Mouse (Mus musculus) forebrain, embryonic 15.5 days (tissue): ENCODE data around the gene Dars. TPM values are rescaled to one million over a fixed set of nuclear protein-coding genes. Genes with fewer than 3 reads are reported as not detected.

Source experiments
- ATAC-seq: fragments of 200-750 bp; cut with Nextera tagmentation; replicated peaks from 2 replicates; pipeline ENCODE4 v1.8.0; 2017; ENCODE audit warnings: mild to moderate bottlenecking, moderate TSS enrichment, moderate library complexity
- H3K27ac ChIP-seq: fragments of 300-500 bp; sonication (generic); replicated peaks from 2 replicates; pipeline ENCODE4 v1.5.1; 2015; ENCODE audit warnings: mild to moderate bottlenecking, inconsistent platforms
- H3K27me3 ChIP-seq: fragments of 300-500 bp; sonication (generic); 2 replicates; pipeline ENCODE4 v1.6.1; 2015; ENCODE audit warnings: inconsistent platforms
- H3K36me3 ChIP-seq: fragments of 300-500 bp; sonication (generic); 2 replicates; pipeline ENCODE4 v1.6.1; 2015; ENCODE audit warnings: mild to moderate bottlenecking, inconsistent platforms
- H3K4me1 ChIP-seq: fragments of 300-500 bp; sonication (generic); 2 replicates; pipeline ENCODE4 v1.6.1; 2015; ENCODE audit warnings: inconsistent platforms
- H3K4me2 ChIP-seq: fragments of 300-500 bp; sonication (generic); replicated peaks from 2 replicates; pipeline ENCODE4 v1.6.1; 2015; ENCODE audit warnings: mild to moderate bottlenecking, inconsistent platforms
- H3K4me3 ChIP-seq: fragments of 300-500 bp; sonication (generic); 2 replicates; pipeline ENCODE4 v1.5.1; 2015; ENCODE audit warnings: mild to moderate bottlenecking, inconsistent platforms
- H3K9ac ChIP-seq: fragments of 300-500 bp; sonication (generic); replicated peaks from 2 replicates; pipeline ENCODE4 v1.6.1; 2015; ENCODE audit warnings: mild to moderate bottlenecking, inconsistent platforms
- H3K9me3 ChIP-seq: fragments of 300-500 bp; sonication (generic); 2 replicates; pipeline ENCODE4 v1.6.1; 2016; ENCODE audit warnings: inconsistent platforms
- WGBS: fragments of 180-500 bp; shearing (Covaris S2); methylation state at CpG from one replicate; pipeline ENCODE4 v1.1.7; 2015; ENCODE audit warnings: mixed read lengths; 5-methylcytosine and 5-hydroxymethylcytosine counted together
- polyA plus RNA-seq: library from polyadenylated mRNA; unstranded; fragments of >200 nt; fragmentation: Nextera tagmentation; extraction: Ambion mirVana; gene quantifications from 2 replicates; pipeline ENCODE4 v1.2.1, GENCODE M21; 2015

Dars gene
- polyA plus RNA-seq, 1 experiment from 2014 or later: 141 TPM

- no peaks in the 10 kb centered on the region for H3K9me3 ChIP-seq
- H3K4me2 ChIP-seq: no peak overlapping the region
- H3K9ac ChIP-seq: no peak overlapping the region
- H3K27ac ChIP-seq: no peak overlapping the region
- no peak overlapping the region for H3K4me3 ChIP-seq
- peaks cover 6% of the 10 kb centered on the region for H3K4me1 ChIP-seq
- no peaks in the 10 kb centered on the region for H3K27me3 ChIP-seq
- 0 out of 2 replicates have a peak, but pooled peaks cover 8% of the 10 kb centered on the region for H3K36me3 ChIP-seq
- no peak for ATAC-seq
- WGBS: 96% methylated on average over 5 of the region's 5 CpGs
Measured at GRCm38 (mm10) chr1:128411141-128411540, 6.0 kb downstream of the Dars start.

GRCm38 (mm10) chr1:128406846-128407245 is 10.3 kb downstream of the Dars start:
- no peak for ATAC-seq

GRCm38 (mm10) chr1:128405675-128406074 is 11.5 kb downstream of the Dars start:
- Histone ChIP-seq H3K4me2 (no peak overlapping the region), H3K4me3 (no peak overlapping the region), H3K27me3 (no peaks in the 10 kb centered on the region), H3K27ac (peak overlapping the region; percentile 65), H3K9me3 (no peaks in the 10 kb centered on the region), H3K4me1 (peaks cover 29% of the 10 kb centered on the region), H3K9ac (no peak overlapping the region), H3K36me3 (no peaks in the 10 kb centered on the region)
- ATAC-seq: peak; percentile 40
- 12% methylated on average over 1 of the region's 1 CpGs for WGBS

More at GRCm38 (mm10) chr1:128406846-128407245, 10.3 kb downstream of the Dars start:
- 7% methylated on average over 1 of the region's 1 CpGs for WGBS
- no peak overlapping the region for H3K4me3 ChIP-seq
- H3K9ac ChIP-seq: no peak overlapping the region
- no peaks in the 10 kb centered on the region for H3K36me3 ChIP-seq
- no peaks in the 10 kb centered on the region for H3K27me3 ChIP-seq
- no peak overlapping the region for H3K27ac ChIP-seq
- peaks cover 23% of the 10 kb centered on the region for H3K4me1 ChIP-seq
- no peaks in the 10 kb centered on the region for H3K9me3 ChIP-seq
- H3K4me2 ChIP-seq: no peak overlapping the region

GRCm38 (mm10) chr1:128405041-128405481 is 12.1 kb downstream of the Dars start:
- no peak overlapping the region for H3K4me2 ChIP-seq
- H3K27me3 ChIP-seq: no peaks in the 10 kb centered on the region
- H3K9me3 ChIP-seq: no peaks in the 10 kb centered on the region
- ATAC-seq: peak; percentile 95
- H3K36me3 ChIP-seq: no peaks in the 10 kb centered on the region
- peak overlapping the region; percentile 65 for H3K27ac ChIP-seq
- H3K4me3 ChIP-seq: no peak overlapping the region
- WGBS: 1% methylated on average over 2 of the region's 2 CpGs
- peaks cover 36% of the 10 kb centered on the region for H3K4me1 ChIP-seq
- H3K9ac ChIP-seq: no peak overlapping the region; the same call in 1 of the 2 replicates

GRCm38 (mm10) chr1:128400926-128401325 is 16.2 kb downstream of the Dars start:
- no peak overlapping the region for H3K9ac ChIP-seq
- whole genome bisulfite sequencing: 2% methylated on average over 2 of the region's 2 CpGs
- peaks cover 34% of the 10 kb centered on the region for H3K4me1 ChIP-seq
- H3K4me3 ChIP-seq: no peak overlapping the region
- no peaks in the 10 kb centered on the region for H3K9me3 ChIP-seq
- H3K4me2 ChIP-seq: no peak overlapping the region
- 0 out of 2 replicates have a peak, but pooled peaks cover 2% of the 10 kb centered on the region for H3K36me3 ChIP-seq
- H3K27ac ChIP-seq: peak overlapping the region; percentile 72
- no peaks in the 10 kb centered on the region for H3K27me3 ChIP-seq
- no peak for ATAC-seq

- Histone ChIP-seq H3K4me3 (no peak overlapping the region), H3K4me2 (no peak overlapping the region), H3K4me1 (peaks cover 29% of the 10 kb centered on the region), H3K36me3 (0 out of 2 replicates have a peak, but pooled peaks cover 2% of the 10 kb centered on the region), H3K9me3 (no peaks in the 10 kb centered on the region), H3K27ac (peak overlapping the region; percentile 72), H3K27me3 (no peaks in the 10 kb centered on the region), H3K9ac (no peak overlapping the region)
- 15% methylated on average over 5 of the region's 5 CpGs for WGBS
- ATAC-seq: peak; percentile 27; the same call in 1 of the 2 replicates
Measured at GRCm38 (mm10) chr1:128399941-128400915, 16.9 kb downstream of the Dars start.

GRCm38 (mm10) chr1:128398738-128399445 is 18.3 kb downstream of the Dars start:
- WGBS: 89% methylated on average over 5 of the region's 5 CpGs
- Histone ChIP-seq H3K27ac (no peak overlapping the region), H3K9me3 (no peaks in the 10 kb centered on the region), H3K9ac (no peak overlapping the region), H3K36me3 (0 out of 2 replicates have a peak, but pooled peaks cover 2% of the 10 kb centered on the region), H3K4me2 (no peak overlapping the region), H3K27me3 (no peaks in the 10 kb centered on the region), H3K4me3 (no peak overlapping the region), H3K4me1 (peaks cover 17% of the 10 kb centered on the region)
- ATAC-seq: no peak

- no peaks in the 10 kb centered on the region for H3K27me3 ChIP-seq
- no peak overlapping the region for H3K9ac ChIP-seq
- H3K4me1 ChIP-seq: no peaks in the 10 kb centered on the region
- H3K4me3 ChIP-seq: no peak overlapping the region
- H3K36me3 ChIP-seq: peaks cover 6% of the 10 kb centered on the region; the same call in 1 of the 2 replicates
- H3K9me3 ChIP-seq: no peaks in the 10 kb centered on the region
- H3K27ac ChIP-seq: no peak overlapping the region
- H3K4me2 ChIP-seq: no peak overlapping the region
- WGBS: 96% methylated on average over 3 of the region's 3 CpGs
- no peak for ATAC-seq
Measured at GRCm38 (mm10) chr1:128394657-128395056, 22.5 kb downstream of the Dars start.

GRCm38 (mm10) chr1:128392382-128392781 is 24.8 kb downstream of the Dars start:
- no peak overlapping the region for H3K4me3 ChIP-seq
- H3K9me3 ChIP-seq: no peaks in the 10 kb centered on the region
- no peak overlapping the region for H3K27ac ChIP-seq
- no peak overlapping the region for H3K9ac ChIP-seq
- ATAC-seq: no peak
- 30% methylated on average over 2 of the region's 2 CpGs for WGBS
- H3K4me1 ChIP-seq: no peaks in the 10 kb centered on the region
- H3K36me3 ChIP-seq: peaks cover 11% of the 10 kb centered on the region; the same call in 1 of the 2 replicates
- no peak overlapping the region for H3K4me2 ChIP-seq
- H3K27me3 ChIP-seq: no peaks in the 10 kb centered on the region

- peaks cover 20% of the 10 kb centered on the region; the same call in 1 of the 2 replicates for H3K36me3 ChIP-seq
- H3K27ac ChIP-seq: no peak overlapping the region
- ATAC-seq: no peak
- H3K4me2 ChIP-seq: no peak overlapping the region
- no peak overlapping the region for H3K4me3 ChIP-seq
- no peak overlapping the region for H3K9ac ChIP-seq
- WGBS: 94% methylated on average over 7 of the region's 7 CpGs
- H3K9me3 ChIP-seq: no peaks in the 10 kb centered on the region
- no peaks in the 10 kb centered on the region for H3K4me1 ChIP-seq
- H3K27me3 ChIP-seq: no peaks in the 10 kb centered on the region
Measured at GRCm38 (mm10) chr1:128386487-128386886, 30.7 kb downstream of the Dars start.

GRCm38 (mm10) chr1:128376841-128377240 is 40.3 kb downstream of the Dars start:
- Histone ChIP-seq H3K9me3 (no peaks in the 10 kb centered on the region), H3K27me3 (no peaks in the 10 kb centered on the region), H3K27ac (no peak overlapping the region), H3K36me3 (peaks cover 11% of the 10 kb centered on the region), H3K9ac (no peak overlapping the region), H3K4me3 (no peak overlapping the region), H3K4me2 (no peak overlapping the region), H3K4me1 (no peaks in the 10 kb centered on the region)
- WGBS: 68% methylated on average over 4 of the region's 4 CpGs
- ATAC-seq: no peak
